Mouse (Mus musculus) cortical plate, adult 2 months (tissue): ENCODE results near the gene Olfr1303.

ENCODE experiments used
- CTCF ChIP-seq: fragments of 200-500 bp; IDR thresholded peaks from 2 replicates; pipeline ENCODE4 v1.5.1; 2011; ENCODE audit warnings: mild to moderate bottlenecking, control low read depth, low read length; ENCODE audit not compliant: insufficient read depth; ENCODE audit errors: extremely low read depth
- POLR2A ChIP-seq: fragments of 200-500 bp; IDR thresholded peaks from 2 replicates; pipeline ENCODE4 v1.6.1; 2011; ENCODE audit warnings: mild to moderate bottlenecking, low read length, control low read depth; ENCODE audit not compliant: insufficient read depth; ENCODE audit errors: extremely low read depth

DNA sequence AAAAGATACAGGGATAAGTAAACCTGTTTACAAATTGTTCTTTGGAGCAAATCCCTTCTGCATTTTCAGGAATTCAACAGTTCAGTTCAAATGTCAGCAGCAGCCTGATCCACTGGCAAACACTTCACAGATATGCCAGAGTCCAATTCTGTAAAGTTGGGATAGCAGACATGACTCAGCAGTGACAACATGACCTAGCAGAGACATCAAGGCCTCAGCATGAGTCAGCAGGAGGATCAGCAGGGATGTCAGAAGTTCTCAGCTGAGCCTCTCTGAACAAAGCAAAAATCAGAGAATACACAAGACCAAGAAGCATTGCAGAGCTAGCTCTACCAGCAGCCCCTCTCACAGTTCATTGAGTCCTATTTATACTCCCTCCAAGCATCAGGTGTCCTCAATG lies 7.2 kb downstream of the Olfr1303 start:
- TF ChIP-seq CTCF: no peak
- TF ChIP-seq POLR2A: no peak
